Mouse (Mus musculus): ENCODE measurements around the gene Mxd3. TPM values are rescaled to one million over a fixed set of nuclear protein-coding genes. Genes with fewer than 3 reads are reported as not detected.

Gene Mxd3
- polyA plus RNA-seq, 1 experiment from 2014 or later: 47.5 TPM

- H3K9ac ChIP-seq: peak overlapping the region; percentile 78
- H3K4me1 ChIP-seq: peaks cover 40% of the 10 kb centered on the region
- no peaks in the 10 kb centered on the region for H3K27me3 ChIP-seq
- H3K36me3 ChIP-seq: peaks cover 19% of the 10 kb centered on the region
- WGBS: under 1% methylated on average over 28 of the region's 29 CpGs
- H3K9me3 ChIP-seq: no peaks in the 10 kb centered on the region
- peak; percentile 31 for ATAC-seq (ENCODE audit: borderline replicate concordance, extremely low read depth, low FRiP score, low TSS enrichment)
- H3K4me3 ChIP-seq: peak overlapping the region; percentile 78
- peak overlapping the region; percentile 91 for H3K4me2 ChIP-seq
- H3K27ac ChIP-seq: peak overlapping the region; percentile 98
Measured at GRCm38 (mm10) chr13:55329109-55329682, 427 bp downstream of the Mxd3 start.

GRCm38 (mm10) chr13:55328641-55329040 lies 982 bp downstream of the Mxd3 start:
- Histone ChIP-seq H3K9me3 (no peaks in the 10 kb centered on the region), H3K4me2 (peak overlapping the region; percentile 91), H3K4me1 (peaks cover 43% of the 10 kb centered on the region), H3K4me3 (peak overlapping the region; percentile 78), H3K27ac (no peak overlapping the region; the same call in 1 of the 2 replicates), H3K9ac (peak overlapping the region; percentile 78), H3K27me3 (no peaks in the 10 kb centered on the region), H3K36me3 (peaks cover 25% of the 10 kb centered on the region)
- ATAC-seq (ENCODE audit: borderline replicate concordance, extremely low read depth, low FRiP score, low TSS enrichment): no peak
- WGBS: 83% methylated on average over 4 of the region's 4 CpGs

DNA sequence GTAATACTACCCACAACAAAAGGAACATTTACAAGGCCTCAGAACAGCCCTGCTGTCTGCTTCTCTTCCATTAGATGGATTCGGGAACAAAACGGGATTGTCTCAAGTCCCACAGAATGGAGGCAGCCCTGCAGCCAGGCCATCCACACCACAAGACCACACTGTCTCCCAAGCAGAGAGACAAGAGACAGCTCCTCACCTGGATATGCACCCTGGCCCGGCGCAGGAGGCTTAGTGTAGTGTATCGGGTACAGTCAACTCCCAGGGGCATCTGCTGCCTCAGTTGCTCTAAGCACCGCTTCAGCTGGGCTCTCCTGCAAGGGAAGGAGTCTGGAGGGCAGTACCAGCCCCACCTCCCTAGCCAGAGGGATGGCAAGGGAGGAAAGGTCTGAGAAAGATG lies 1.5 kb downstream of the Mxd3 start:
- H3K4me1 ChIP-seq: peaks cover 48% of the 10 kb centered on the region
- no peak for ATAC-seq (ENCODE audit: borderline replicate concordance, extremely low read depth, low FRiP score, low TSS enrichment)

GRCm38 (mm10) chr13:55327633-55328032 lies 2.0 kb downstream of the Mxd3 start:
- Histone ChIP-seq H3K27me3 (no peaks in the 10 kb centered on the region), H3K36me3 (peaks cover 31% of the 10 kb centered on the region), H3K9me3 (no peaks in the 10 kb centered on the region), H3K27ac (0 out of 2 replicates have a peak overlapping the region, but pooled peaks have one; percentile 29), H3K9ac (no peak overlapping the region), H3K4me3 (peak overlapping the region; percentile 78), H3K4me1 (peaks cover 53% of the 10 kb centered on the region), H3K4me2 (peak overlapping the region; percentile 91)
- 47% methylated on average over 8 of the region's 8 CpGs for WGBS
- ATAC-seq (ENCODE audit: borderline replicate concordance, extremely low read depth, low FRiP score, low TSS enrichment): no peak

More for the DNA sequence above, 1.5 kb downstream of the Mxd3 start:
- H3K9me3 ChIP-seq: no peaks in the 10 kb centered on the region
- H3K9ac ChIP-seq: peak overlapping the region; percentile 78
- WGBS: 84% methylated on average over 6 of the region's 6 CpGs
- peak overlapping the region; percentile 78 for H3K4me3 ChIP-seq
- peaks cover 30% of the 10 kb centered on the region for H3K36me3 ChIP-seq
- H3K4me2 ChIP-seq: peak overlapping the region; percentile 91
- no peaks in the 10 kb centered on the region for H3K27me3 ChIP-seq
- H3K27ac ChIP-seq: no peak overlapping the region

DNA sequence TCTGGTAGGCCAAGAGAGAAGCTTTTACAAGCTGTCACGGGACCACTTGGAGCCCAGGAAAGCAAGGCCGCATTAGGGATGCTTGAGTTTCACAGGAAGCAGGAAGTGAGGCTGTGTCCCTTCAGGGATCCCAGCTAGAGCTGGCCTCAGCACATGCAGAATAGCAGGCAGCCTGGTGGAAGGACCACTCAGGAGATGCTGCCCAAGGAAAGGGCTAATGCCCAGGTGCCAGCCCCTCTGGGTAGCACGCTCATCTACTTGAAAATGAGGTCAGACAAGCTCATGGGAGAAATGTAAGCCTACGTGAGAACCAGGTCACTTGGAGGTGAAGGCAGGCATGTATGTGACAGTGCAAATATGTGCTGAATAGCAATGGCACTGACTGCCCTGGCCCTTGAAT lies 2.5 kb downstream of the Mxd3 start:
- Histone ChIP-seq H3K9ac (no peak overlapping the region), H3K27me3 (no peaks in the 10 kb centered on the region), H3K9me3 (no peaks in the 10 kb centered on the region), H3K27ac (0 out of 2 replicates have a peak overlapping the region, but pooled peaks have one; percentile 29), H3K4me3 (no peak overlapping the region), H3K36me3 (peaks cover 31% of the 10 kb centered on the region), H3K4me1 (peaks cover 55% of the 10 kb centered on the region), H3K4me2 (peak overlapping the region; percentile 91; the same call in 1 of the 2 replicates)
- no peak for ATAC-seq (ENCODE audit: borderline replicate concordance, extremely low read depth, low FRiP score, low TSS enrichment)
- 44% methylated on average over 4 of the region's 4 CpGs for WGBS

DNA sequence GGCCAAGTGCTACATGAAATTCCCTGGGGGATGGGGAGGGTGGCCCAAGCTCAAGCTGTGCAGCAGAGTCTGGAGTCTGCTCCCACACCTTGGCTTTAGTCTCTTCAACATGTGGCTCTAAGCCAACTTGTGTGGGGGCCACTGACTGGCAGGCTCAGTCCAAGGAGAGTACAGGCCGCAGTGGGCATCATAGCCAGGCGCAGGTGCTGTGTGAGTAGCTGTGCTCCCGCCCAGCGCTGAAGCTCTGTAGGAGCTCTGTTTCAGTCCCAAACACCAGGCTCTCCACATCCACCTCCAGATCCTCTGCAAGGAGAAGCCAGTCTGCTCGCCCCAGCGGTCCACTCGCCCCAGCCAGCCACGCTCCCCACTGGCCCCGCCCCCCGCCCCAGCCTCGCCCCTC lies 4.0 kb downstream of the Mxd3 start:
- no peaks in the 10 kb centered on the region for H3K27me3 ChIP-seq
- H3K9ac ChIP-seq: no peak overlapping the region
- H3K9me3 ChIP-seq: no peaks in the 10 kb centered on the region
- peaks cover 56% of the 10 kb centered on the region for H3K4me1 ChIP-seq
- H3K27ac ChIP-seq: no peak overlapping the region
- H3K4me3 ChIP-seq: no peak overlapping the region
- peaks cover 31% of the 10 kb centered on the region for H3K36me3 ChIP-seq
- H3K4me2 ChIP-seq: no peak overlapping the region
- WGBS: 67% methylated on average over 11 of the region's 11 CpGs
- ATAC-seq (ENCODE audit: borderline replicate concordance, extremely low read depth, low FRiP score, low TSS enrichment): no peak

GRCm38 (mm10) chr13:55322130-55322825 lies 7.3 kb downstream of the Mxd3 start:
- H3K27me3 ChIP-seq: no peaks in the 10 kb centered on the region
- H3K4me3 ChIP-seq: peak overlapping the region; percentile 95
- peaks cover 54% of the 10 kb centered on the region for H3K36me3 ChIP-seq
- peak overlapping the region; percentile 91 for H3K27ac ChIP-seq
- no peaks in the 10 kb centered on the region for H3K9me3 ChIP-seq
- H3K9ac ChIP-seq: peak overlapping the region; percentile 98
- ATAC-seq (ENCODE audit: borderline replicate concordance, extremely low read depth, low FRiP score, low TSS enrichment): no peak; the same call in 1 of the 2 replicates
- H3K4me1 ChIP-seq: peaks cover 39% of the 10 kb centered on the region
- peak overlapping the region; percentile 96 for H3K4me2 ChIP-seq
- under 1% methylated on average over 31 of the region's 31 CpGs for whole genome bisulfite sequencing

DNA sequence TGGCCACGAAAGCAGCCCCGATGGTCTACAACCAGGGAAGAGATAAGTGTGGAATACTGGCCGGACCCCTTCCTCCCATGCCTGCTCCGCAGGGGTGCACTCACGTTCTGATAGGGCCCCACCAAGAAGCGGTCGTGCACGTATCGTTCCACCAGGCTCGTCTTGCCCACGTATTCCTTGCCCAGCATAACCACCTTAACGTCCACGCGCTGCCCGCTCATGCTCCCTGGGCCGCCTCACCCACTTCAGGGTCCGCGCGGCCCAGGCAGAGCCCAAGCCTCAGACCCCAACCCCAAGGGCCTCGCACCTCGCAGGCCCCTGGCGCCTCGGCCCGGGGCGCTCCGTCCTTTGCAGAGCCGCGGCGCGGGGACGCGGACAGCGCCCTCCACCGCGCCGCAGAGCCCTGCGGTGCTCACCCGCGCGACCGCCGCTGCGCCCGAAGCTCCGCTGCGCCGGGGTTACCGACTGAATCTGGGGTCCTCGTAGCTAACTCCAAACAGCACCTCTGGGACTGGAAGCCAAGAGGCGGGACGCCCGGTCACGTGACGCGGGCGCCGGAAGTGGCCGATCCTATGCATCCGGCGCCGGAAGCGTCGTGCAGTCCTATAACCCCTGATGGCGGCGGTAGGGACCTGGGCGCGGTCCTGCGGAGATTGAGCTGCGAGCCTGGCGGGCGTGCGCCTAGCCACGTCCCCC lies 8.0 kb downstream of the Mxd3 start, which contains the start of gene Rab24:
Gene Rab24 (minus strand): TSS at position 513 of the 696 bp plus-strand sequence.
- peak; percentile 87 for ATAC-seq (ENCODE audit: borderline replicate concordance, extremely low read depth, low FRiP score, low TSS enrichment)
- peak within 1 kb of the TSS; percentile 95 for H3K4me3 ChIP-seq

GRCm38 (mm10) chr13:55319931-55320533 lies 9.6 kb downstream of the Mxd3 start, which contains the start of gene Prelid1:
Gene Prelid1, plus strand, starts transcription at chr13:55320500.
- Histone ChIP-seq H3K9me3 (no peaks in the 10 kb centered on the region), H3K36me3 (peaks cover 59% of the 10 kb centered on the region), H3K4me3 (peak within 1 kb of the TSS; percentile 95), H3K4me2 (peak within 1 kb of the TSS; percentile 96), H3K27me3 (no peaks in the 10 kb centered on the region), H3K9ac (peak within 1 kb of the TSS; percentile 98), H3K4me1 (peaks cover 32% of the 10 kb centered on the region), H3K27ac (no peak within 1 kb of the TSS)
- ATAC-seq (ENCODE audit: borderline replicate concordance, extremely low read depth, low FRiP score, low TSS enrichment): no peak
- 78% methylated on average over 4 of the region's 4 CpGs for WGBS

More for the DNA sequence above, 8.0 kb downstream of the Mxd3 start, which contains the start of gene Rab24:
- H3K4me2 ChIP-seq: peak within 1 kb of the TSS; percentile 96
- H3K9ac ChIP-seq: peak within 1 kb of the TSS; percentile 98
- H3K9me3 ChIP-seq: no peaks in the 10 kb centered on the region
- under 1% methylated on average over 72 of the region's 73 CpGs for WGBS
- H3K27ac ChIP-seq: peak within 1 kb of the TSS; percentile 91
- H3K36me3 ChIP-seq: peaks cover 60% of the 10 kb centered on the region
- peaks cover 36% of the 10 kb centered on the region for H3K4me1 ChIP-seq
- H3K27me3 ChIP-seq: no peaks in the 10 kb centered on the region

GRCm38 (mm10) chr13:55318351-55318750 lies 11.3 kb downstream of the Mxd3 start:
- H3K9me3 ChIP-seq: no peaks in the 10 kb centered on the region
- H3K27me3 ChIP-seq: no peaks in the 10 kb centered on the region
- no peak overlapping the region for H3K4me2 ChIP-seq
- H3K9ac ChIP-seq: no peak overlapping the region
- no peak overlapping the region for H3K27ac ChIP-seq
- H3K4me3 ChIP-seq: no peak overlapping the region
- peaks cover 62% of the 10 kb centered on the region for H3K36me3 ChIP-seq
- WGBS: 82% methylated on average over 3 of the region's 3 CpGs
- no peak for ATAC-seq (ENCODE audit: borderline replicate concordance, extremely low read depth, low FRiP score, low TSS enrichment)
- peaks cover 26% of the 10 kb centered on the region for H3K4me1 ChIP-seq

- H3K36me3 ChIP-seq: peaks cover 91% of the 10 kb centered on the region
- 78% methylated on average over 2 of the region's 2 CpGs for WGBS
- no peak for ATAC-seq (ENCODE audit: borderline replicate concordance, extremely low read depth, low FRiP score, low TSS enrichment)
Measured at GRCm38 (mm10) chr13:55314891-55315412, 14.7 kb downstream of the Mxd3 start.

More at GRCm38 (mm10) chr13:55314891-55315412, 14.7 kb downstream of the Mxd3 start:
- Histone ChIP-seq H3K4me2 (no peak overlapping the region), H3K9ac (no peak overlapping the region), H3K27ac (no peak overlapping the region), H3K9me3 (no peaks in the 10 kb centered on the region), H3K4me3 (no peak overlapping the region), H3K27me3 (no peaks in the 10 kb centered on the region), H3K4me1 (0 out of 2 replicates have a peak, but pooled peaks cover 4% of the 10 kb centered on the region)
